Mouse (Mus musculus): ENCODE data around the gene Tgfbr3.

DNA sequence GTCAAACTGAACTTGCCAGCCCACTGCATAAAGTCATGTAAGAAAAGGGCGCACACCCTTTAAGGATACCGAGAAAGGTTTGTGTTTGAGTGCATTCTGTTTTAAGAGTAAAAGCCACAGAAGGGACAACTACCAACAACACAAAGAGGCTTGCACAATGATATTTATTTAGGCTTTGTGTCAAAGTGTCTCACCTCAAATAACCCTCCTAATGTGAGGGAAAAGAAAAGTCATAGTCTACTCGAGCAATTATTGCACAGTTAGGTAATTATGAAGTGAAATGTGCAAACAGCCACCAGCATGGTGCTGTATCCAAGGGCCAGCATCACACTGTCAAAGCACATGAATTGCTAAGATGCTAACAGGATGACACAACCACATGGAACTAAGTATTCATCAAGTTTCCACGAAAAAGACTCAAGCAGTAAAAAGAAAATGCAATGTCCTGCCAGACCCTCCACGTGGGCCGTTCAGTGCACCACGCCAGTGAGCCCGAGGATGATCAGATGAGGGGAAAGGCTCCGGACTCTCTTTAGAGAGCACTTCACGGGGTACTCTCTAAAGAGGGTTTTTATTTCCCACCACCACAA lies 5.4 kb downstream of the Tgfbr3 start:
- TF ChIP-seq CTCF (IDR thresholded peaks at IDR 0.05; ENCODE audit: extremely low read depth, insufficient read length, insufficient replicate concordance, low read depth, low read length) (no peak), POLR2A (IDR thresholded peaks at IDR 0.05; ENCODE audit: low read depth, low read length) (no peak)

Data from small intestine, adult 2 months (tissue).